Mouse (Mus musculus) spleen, adult 18-20 months (tissue): ENCODE data around the gene Tmem39a.

Experiments
- DNase-seq, 2 experiments: peaks; one replicate each; pipeline ENCODE4 v3.0.0; 2022; ENCODE audit warnings: mixed read lengths in 2 of 2

Tmem39a gene

DNA sequence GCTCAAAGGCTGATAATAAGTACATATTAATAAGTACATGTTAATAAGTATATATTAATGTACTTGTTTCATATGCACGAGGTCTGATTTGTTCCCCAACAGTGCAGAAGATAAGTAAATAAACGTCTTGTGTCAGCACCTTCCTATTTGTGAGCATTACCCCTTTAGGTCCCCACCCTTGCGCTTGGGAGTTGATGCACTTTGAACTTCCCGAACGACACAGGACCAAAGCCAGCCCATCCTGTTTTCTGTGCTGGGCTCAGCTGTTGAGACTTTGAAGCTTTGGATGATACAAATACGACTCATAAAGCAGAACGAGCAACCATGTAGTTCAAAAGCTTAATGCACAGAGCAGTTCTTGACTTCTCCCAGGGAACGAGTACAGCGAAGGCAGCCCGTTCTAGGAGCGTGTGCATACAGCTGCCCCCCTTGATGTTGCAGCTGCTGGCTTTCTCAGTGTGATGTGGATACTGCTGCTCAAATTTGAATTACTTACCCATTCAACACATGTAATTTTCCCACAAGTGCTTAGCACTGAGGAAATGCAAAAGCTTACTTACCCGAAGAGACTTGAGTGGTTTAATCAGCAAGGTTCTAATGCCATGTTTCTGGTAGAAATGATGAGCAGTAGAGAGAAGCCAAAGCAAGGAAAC, 33.7 kb downstream of the Tmem39a start:
- no peak for DNase-seq

DNA sequence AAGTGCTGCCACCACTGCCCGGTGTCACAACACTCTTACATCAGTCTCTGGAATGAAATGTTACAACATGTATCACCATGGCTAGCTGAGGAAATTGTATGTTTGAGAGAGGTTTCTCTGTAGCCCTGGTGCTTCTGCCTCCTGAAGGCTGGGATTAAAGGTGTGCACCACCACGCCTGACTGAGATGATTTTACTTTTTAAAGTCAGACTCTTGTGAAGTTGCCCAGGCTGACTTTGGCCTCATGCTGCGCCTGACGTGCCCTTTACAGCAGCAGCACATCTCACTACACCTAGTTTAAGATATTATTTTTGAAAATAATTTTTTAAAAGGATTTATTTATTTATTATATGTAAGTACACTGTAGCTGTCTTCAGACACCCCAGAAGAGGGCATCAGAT, 34.4 kb downstream of the Tmem39a start:
- no peak for DNase-seq

DNA sequence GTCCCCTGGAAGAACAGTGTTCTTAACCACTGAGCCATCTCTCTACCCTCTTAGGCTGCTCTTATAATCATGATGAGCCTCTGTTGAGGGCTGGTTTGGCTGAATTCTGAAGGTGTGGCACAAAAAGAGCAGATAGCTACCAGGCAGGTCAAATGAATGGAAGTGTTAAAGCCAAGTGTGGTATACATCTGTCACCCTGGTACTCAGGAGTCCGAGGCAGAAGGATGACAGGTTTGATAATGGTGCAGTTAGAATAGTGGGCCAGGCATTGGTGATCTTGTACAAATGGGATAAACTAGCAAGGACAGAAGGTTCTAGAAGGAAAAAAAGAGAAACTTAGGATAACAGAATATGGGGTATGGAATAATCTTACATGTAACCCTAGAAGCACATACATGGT, 35.9 kb downstream of the Tmem39a start:
- no peak for DNase-seq

DNA sequence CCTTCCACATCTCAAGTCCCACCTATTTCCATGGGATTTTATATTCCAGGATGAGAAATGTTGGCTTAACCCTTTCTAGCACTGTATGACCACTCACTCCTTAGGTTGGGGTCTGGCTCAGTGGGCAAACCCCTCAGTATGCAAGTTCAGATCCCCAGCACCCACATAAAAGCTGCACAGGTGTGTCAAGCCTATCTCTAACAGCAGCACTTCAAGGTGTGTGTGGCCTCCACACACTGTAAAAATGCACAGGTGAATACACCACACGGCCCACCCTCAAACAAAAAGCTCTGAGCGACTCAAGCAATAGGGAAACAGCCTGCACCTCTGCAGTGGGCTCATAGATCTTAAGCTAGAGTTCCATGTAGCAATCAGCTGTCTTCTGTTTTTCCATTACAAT, 37.6 kb downstream of the Tmem39a start:
- DNase-seq: no peak

DNA sequence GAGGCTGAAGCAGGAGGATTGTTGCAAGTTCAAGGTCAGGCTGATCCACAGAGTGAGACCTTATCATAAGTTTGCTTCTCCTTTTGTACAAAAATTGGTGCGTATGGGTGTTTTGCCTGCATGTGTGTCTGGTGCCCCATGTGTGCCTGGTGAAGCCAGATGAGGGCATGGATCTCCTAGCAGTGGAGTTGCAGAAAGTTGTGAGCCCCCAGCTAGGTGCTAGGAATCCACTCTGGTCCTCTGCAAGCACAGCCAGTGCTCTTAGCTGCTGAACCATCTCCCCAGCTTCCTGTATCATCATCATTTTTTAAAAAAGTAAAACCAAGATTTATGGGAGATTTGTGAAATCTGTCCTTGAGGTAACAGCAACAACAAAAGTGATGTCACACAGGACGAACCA, 38.2 kb downstream of the Tmem39a start:
- no peak for DNase-seq

DNA sequence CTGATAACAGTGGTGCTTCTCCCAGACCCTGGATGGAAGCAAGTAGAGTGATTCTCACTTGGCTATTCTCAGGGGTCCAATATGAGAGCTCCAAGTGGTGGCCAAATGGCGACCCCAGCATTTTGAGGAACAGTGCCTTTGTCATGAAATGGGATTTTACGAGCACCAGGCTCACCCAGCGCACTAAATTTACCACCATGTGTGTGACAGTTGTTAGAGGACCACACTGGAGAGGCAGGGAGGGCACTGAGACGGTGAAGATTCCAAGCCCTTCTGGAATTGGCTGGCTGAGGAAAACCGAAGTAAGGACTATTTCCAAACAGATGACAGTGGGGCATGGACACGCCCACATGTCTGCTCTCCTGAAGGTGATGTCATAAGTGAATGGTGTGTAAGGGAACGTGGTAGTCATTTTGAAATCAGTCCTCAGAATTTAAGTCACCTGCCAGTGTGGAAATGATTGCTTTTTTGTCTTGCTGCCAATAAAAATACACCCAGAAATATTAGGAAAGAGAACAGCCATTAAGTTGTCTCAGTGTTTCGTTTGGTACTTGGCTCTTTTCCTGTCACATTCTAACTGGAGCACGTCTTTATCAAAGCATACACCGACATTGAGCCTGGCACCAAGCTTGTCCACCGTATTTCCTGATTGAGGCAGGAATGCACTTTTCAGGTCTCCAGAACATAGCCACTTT, 40.6 kb downstream of the Tmem39a start:
- no peak for DNase-seq

DNA sequence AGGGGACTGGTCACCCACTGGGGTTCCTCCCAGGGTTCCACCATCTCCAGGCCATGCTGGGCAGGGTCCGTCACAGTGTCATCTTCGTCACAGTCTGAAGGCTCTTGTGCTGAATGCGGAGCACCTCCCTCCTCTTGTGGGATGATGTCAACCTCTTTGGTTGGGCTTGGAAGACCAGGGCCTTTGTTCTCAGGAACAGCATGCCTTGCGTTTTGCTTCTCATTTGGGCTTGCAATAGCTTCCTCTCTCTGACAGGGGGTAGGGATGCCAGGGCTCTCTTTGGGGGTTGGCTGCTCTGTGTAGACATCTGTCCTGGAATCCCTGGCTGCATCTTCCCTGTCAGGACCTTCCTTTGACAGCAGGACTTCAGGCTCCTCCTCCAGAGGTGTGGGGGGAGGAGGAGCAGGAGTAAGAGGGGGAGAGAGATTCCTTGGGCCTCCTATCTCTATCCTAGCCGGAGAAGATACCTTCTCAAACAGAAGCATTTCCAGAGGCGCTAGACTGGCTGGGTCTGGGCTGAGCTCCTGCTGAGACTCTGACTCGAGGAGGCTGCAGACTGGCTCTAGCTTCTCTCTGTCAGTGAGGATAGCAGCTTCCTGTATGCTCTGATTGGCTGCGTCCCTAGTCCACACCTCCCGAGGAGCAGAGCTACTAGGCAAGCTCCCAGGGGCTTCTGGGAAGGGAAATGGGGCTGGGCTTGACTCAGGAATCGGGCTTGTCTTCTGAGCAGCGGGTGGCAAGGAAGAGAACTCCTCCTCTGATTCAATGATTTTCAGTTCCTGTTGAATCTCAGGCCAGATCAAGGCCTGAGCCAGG, 44.7 kb downstream of the Tmem39a start:
- DNase-seq: no peak

DNA sequence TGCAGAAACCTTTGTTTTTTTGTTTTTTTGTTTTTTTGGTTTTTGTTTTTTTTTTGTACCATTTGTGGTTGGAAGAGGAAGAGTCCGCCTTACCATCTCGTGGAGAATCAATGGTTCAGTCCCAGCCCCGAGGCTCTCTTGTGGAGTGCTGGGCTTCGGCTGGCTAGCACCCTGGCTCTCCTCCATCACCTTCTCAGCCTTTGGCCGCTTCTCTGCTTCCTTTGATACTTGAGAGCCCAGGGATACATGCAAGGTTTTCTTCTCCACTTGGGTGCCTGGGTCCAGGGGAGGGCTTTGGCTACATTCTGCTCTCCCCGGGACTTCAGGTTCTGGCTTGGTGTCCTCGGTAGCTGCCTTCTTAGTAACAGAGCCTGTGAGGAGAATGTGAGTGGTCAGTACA, 48.0 kb downstream of the Tmem39a start:
- DNase-seq: no peak

DNA sequence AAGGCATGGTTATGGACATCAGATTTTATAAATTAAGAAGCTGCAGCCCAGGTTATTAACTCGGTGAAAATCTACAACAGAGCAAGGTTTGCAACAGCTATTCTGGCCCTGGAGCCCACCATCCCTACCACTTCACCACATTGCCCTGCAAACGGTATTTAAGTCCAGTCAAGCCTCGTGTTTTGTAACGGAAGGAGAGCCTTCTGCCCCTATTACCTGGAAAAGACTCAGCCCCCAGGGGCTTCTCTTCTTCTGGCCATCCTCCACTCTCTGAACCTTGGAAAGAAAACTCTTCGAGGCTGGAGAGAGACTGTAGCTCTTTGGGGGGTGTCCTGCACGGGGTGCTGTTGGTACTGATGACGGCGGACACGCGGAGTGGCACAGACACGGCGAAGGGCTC, 50.2 kb downstream of the Tmem39a start:
- DNase-seq: no peak

DNA sequence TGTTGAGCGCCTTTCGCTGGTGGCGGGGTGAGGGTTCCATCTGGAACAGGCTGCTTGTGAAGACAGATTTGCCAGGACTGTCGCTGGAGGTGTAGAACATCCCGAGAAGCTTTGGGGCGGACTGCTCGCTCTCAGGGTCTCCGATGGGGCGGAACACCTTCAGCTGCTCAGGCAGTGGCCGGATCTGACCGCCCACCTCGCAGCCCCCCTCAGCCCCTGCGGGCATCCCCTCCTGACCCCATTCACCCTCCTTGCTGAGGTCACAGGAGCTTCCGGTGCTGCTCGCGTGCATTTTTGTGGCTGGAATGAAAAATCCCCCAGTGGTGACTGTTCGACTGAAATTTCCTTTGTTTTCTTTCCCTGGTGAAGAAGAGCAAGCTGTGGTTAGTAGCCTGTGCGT, 50.6 kb downstream of the Tmem39a start:
- no peak for DNase-seq

DNA sequence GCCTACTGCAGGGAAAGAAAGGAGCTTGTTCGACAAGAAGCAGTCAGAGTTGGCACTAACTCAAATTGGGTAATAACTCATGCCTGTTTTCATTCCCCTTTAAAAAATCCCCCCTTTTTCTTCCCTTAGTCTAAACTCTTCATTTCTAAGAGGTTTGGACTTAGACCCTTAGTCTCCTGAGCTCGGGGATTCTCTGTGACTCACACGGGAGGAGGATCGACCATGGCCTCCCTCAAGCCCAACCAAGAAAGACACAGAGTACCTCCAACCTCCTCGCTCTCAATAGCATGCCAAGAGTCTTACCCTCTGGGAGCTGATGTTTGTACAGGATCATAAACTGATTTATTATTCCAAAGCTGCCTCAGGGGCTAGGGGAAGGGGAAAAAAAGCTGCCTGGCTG, 54.1 kb downstream of the Tmem39a start:
- DNase-seq: no peak

DNA sequence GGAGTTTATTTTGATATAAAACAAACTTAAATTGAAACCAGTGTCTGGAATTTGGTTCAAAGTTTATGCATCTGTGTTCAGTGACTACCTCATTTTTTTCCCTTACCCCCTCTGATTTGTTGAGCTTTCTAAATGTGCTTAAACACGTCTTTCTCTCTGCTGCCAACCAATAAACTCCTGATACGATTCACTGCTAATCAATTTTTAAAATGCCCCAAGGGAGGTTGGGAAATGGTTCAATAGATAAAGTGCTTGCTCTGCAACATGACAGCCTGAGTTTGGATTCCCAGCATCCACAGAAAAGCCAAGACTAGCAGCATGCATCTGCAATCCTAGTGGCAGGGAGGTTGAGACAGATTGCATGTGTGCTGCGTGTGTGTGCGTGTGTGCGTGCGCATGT, 55.1 kb downstream of the Tmem39a start:
- no peak for DNase-seq

DNA sequence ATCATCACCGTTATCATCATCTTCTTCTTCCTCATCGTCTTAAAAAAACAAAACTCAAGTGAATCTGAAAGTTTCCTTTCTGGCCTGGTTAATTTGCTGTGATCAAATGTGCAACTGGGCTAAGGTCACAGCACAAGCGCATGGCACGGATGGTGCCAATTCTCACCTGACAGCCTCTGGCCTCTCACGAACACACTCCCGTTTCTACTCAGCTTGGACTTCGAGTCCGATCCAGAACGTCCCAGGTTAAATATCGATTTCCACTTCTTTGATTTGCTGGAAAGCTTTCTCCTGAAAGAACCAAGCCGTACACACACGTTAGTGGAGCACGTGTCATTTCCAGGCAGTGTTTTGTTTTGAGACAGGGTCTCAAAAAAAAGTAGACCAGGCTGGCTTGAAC, 59.5 kb downstream of the Tmem39a start:
- DNase-seq: no peak

DNA sequence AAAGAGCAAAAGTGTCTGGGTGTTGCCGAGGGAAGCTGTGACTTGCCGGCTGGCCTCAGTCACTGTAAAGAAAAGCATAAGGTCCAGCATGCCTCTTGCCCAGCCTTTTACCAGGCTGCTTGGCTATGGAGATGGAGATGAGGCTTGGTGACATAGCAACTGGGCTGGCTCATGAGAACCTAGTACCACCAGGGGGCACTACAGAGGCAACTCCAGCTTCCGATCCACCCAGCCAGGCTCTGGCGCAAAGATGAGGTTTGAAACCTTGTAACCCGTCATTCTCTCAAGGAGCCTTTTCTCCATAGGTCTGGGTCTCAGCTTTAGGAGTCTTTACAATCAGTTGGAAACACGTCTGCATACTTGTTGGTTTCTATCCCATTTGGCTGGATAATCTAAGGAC, 60.6 kb downstream of the Tmem39a start:
- DNase-seq: peak in 1 of 2 experiments; percentile 65

DNA sequence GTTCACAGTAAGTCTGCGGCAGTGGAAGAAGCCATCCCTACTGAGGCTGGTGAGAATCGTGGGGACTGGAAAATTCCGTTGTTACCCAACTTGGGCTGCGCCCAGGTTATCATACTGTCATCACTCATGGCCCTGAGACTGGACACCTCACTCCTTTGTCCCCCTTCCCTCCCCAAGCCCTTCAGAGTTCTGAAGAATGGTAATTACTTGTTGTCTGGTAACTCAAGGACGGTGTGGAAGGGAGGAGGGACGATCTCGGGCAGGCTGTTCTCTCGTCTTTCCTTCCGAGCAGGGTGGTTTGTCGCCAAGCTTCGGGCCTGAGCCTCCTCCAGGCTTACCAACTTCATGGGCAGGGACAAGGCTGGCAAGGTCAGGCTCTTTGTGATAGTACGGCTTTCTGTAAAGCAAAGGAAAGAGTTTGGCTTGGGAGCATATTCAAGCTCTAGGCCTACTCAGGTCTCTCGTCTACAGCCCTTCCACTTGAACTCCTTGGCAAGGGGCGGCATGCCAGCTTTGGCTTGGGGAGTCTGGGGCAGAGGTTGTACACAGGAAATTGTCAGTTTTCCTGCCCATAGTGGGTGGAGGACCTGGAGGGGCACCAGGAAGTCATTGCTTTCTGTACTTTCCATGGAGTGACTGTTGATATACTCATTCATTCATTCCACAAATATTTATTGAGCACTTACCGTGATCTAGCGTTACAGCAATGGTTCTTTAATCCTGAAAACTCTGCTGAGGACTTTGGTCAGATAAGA, 62.4 kb downstream of the Tmem39a start:
- no peak for DNase-seq

DNA sequence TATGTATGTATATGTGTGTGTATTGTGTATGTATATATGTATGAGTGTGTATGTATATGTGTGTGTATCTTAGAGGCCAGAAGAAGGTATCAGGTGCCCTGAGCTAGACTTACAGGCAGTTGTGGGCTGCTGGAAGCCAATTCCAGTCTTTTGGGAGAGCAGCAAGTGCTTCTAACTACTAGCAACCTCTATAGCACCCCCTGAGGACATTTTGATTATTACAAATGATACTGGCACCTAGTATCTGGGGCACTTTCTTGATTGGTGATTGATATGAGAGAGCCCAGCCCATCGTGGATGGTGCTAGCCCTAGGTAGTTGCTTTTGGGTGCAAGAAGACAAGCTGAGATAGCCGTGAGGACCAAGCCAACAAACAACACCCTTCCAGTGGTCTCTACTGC, 63.8 kb downstream of the Tmem39a start:
- no peak for DNase-seq

DNA sequence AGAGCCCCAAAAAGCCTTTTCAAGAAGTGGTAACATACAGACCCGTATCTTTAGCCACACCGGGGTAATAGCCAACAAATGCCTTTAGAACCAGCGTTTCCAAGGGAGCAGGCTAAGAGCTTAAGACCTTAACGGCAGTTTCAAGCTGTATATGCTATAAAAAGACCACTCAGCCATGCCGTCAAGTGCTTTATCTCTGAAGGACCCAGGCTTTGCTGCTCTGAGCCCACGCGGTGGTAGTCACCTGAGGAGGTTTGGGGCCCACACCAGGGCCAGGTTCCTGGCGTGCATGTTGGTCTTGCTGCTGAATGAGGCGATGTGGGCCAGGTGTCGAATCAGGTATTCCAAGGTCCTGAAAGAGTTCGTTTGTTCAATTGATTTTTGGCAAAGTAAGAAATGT, 65.8 kb downstream of the Tmem39a start:
- DNase-seq: no peak

DNA sequence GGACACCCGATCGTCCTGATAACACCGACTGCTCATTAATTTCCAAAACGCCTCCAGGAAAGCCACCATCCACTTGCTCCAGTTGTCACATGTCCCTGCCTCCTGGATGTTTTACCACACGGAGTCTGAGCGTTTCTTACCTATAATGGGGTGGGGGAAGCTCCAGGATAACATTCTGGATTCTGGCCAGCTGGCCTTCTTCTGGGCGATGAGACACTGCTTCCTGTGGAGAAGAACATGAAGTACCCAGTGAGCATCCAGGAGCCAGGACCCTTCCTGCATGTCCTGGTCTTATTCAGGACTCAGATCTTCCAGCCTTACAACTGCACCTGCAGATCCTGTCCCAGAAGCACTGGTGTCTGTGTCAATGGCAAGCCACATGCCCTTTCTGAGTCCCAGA, 66.9 kb downstream of the Tmem39a start:
- no peak for DNase-seq

DNA sequence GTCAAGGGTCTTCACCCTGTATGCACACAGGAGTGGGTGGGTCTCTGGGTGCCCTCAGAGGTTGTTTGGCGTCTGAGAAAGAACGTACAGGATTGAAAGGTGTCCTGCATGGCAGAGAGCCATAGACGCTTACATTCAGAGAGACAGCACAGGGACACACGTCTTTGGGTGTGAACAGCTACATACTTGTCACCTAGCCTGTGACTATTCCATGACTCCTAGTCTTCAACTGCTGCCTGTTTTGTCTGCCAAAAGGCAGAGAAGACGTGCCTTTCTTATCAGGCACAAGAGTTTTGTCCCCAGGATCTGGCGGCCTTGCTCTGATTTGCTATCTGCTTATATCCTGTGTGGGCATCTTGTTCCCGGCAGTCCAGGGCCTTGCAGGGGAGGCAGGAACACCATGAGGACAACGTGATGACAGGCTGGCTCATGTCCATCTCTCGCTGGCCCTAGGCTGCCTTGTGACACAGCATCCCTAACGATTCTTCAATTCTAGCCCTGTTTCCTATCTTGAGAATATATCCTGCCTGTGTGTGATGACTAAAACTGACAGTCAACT, 67.4 kb downstream of the Tmem39a start:
- DNase-seq: no peak

DNA sequence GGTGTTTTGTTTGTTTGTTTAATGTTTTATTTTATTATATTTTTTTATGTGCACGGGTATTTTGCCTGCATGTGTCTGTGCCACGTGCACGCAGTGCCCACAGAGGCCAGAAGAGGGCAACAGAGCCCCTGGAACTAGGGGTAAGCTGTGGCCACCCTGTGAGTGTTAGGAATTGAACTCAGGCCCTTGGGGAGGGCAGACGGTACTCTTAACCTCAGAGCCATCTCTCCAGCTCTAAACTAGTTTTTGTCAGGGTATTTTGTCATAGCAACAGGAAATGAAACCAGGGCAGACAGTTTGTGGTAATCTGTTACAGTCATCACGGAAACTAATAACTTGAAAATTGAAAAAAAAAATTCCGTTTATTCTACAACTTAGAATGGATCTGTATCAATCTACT, 73.6 kb downstream of the Tmem39a start:
- peak; percentile 32 to 68 for DNase-seq

DNA sequence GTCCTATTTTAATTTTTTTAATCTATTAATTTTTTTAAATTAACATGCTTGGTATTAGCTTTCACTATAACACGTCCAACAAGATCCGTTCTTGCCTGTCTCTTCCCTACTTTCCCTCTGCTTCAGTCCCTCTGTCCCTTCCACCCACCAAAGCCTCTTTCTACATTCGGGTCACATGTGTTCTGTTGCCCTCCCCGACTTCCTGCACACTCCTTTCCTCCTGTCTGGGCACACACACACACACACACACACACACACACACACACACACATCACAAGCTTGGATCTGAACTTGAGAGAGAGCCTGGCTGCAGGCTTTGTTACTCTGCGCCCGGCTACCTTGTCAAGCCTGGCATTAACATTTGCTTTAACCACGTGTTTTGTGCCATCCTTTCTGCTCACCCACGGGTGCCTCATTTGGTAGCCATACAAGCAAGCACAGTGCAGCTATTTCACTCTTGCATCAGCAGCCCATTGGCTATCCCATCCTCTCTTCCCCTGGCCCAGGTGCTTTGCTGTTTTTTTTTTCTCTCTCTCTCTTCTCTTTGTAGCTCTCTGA, 77.4 kb downstream of the Tmem39a start:
- no peak for DNase-seq

DNA sequence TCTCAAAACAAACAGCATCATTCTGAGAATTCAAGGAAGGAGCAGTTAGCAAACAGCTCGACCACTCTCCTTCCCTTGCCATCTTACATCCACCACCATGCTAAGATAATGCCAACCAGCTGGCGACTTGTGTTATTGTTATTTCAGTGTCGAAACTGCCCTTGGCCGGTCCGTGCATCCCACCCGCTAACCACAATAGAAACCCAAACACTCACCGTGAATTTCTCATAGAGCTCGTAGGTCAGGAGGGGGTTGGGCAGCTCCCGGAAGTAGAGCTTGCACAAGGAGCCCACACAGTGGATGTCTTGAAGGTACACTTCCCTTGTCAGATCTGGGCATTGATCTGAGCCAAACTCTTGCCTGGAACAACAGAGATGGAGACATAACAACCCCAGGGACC, 78.2 kb downstream of the Tmem39a start:
- no peak for DNase-seq

DNA sequence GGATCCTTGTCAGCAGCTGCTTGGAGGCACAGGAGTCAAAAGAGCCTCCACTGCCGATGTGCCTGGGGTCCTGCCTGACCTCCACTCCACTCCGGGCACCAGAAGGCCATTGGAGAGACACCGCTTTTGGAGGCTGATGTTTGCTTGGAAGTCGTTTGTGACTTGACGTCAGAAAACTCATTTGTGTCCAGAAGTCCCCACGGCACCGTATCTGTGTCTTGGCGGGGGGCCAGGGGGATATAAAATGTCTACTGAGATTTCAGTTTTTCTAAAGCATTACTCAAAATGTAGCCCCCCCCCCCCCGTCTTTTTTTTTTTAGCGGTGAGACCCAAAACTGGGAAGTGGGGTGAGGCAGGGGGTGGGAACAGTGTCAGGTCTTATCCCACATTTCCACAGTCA, 78.6 kb downstream of the Tmem39a start:
- DNase-seq: no peak
